Mouse (Mus musculus) layer of hippocampus, adult 11-12 months (tissue): ENCODE measurements at regions not wholly inside any gene's neighbourhood (a gene's known extent, or its start where the extent isn't known, plus 50 kb on each side); places are given as distances from the start of the nearest gene placed in this dataset.

ENCODE experiments used
- DNase-seq: peaks from one replicate; pipeline ENCODE4 v3.0.0; 2022; ENCODE audit warnings: low spot score

- DNase-seq = no peak
Observed at GRCm38 (mm10) chr11:112443890-112444289, 338.1 kb upstream of the Sox9 start.

- DNase-seq = no peak
Observed at GRCm38 (mm10) chr11:112449632-112450031, 332.4 kb upstream of the Sox9 start.

GRCm38 (mm10) chr11:112450227-112450626 is 331.8 kb upstream of the Sox9 start:
- DNase-seq = no peak

GRCm38 (mm10) chr11:112458075-112458474 is 323.9 kb upstream of the Sox9 start:
- DNase-seq = no peak

GRCm38 (mm10) chr11:112463121-112463520 is 318.9 kb upstream of the Sox9 start:
- DNase-seq = peak; percentile 10

- no peak for DNase-seq
Observed at GRCm38 (mm10) chr11:112464386-112464785, 317.6 kb upstream of the Sox9 start.

- DNase-seq = peak; percentile 54
Observed at GRCm38 (mm10) chr11:112470336-112470735, 311.7 kb upstream of the Sox9 start.

- no peak for DNase-seq
Observed at GRCm38 (mm10) chr11:112473237-112473636, 308.8 kb upstream of the Sox9 start.

- DNase-seq = no peak
Observed at GRCm38 (mm10) chr11:112473681-112474080, 308.3 kb upstream of the Sox9 start.

- no peak for DNase-seq
Observed at GRCm38 (mm10) chr11:112480360-112480759, 301.7 kb upstream of the Sox9 start.

- DNase-seq = peak; percentile 18
Observed at GRCm38 (mm10) chr11:112501781-112502180, 280.2 kb upstream of the Sox9 start.

- DNase-seq = no peak
Observed at GRCm38 (mm10) chr11:112519076-112519475, 262.9 kb upstream of the Sox9 start.

- DNase-seq = no peak
Observed at GRCm38 (mm10) chr11:112524983-112525382, 257.0 kb upstream of the Sox9 start.

- no peak for DNase-seq
Observed at GRCm38 (mm10) chr11:112542573-112542972, 239.5 kb upstream of the Sox9 start.

GRCm38 (mm10) chr11:112543473-112543872 is 238.6 kb upstream of the Sox9 start:
- no peak for DNase-seq

- DNase-seq = no peak
Observed at GRCm38 (mm10) chr11:112545231-112546010, 236.6 kb upstream of the Sox9 start.

GRCm38 (mm10) chr11:112546162-112546561 is 235.9 kb upstream of the Sox9 start:
- DNase-seq = no peak

GRCm38 (mm10) chr11:112552838-112553237 is 229.2 kb upstream of the Sox9 start:
- no peak for DNase-seq

- DNase-seq = no peak
Observed at GRCm38 (mm10) chr11:112563027-112563426, 219.0 kb upstream of the Sox9 start.

- DNase-seq = peak; percentile 51
Observed at GRCm38 (mm10) chr11:112564706-112565215, 217.3 kb upstream of the Sox9 start.

- no peak for DNase-seq
Observed at GRCm38 (mm10) chr11:112566071-112566470, 216.0 kb upstream of the Sox9 start.

- no peak for DNase-seq
Observed at GRCm38 (mm10) chr11:112587386-112587785, 194.6 kb upstream of the Sox9 start.

GRCm38 (mm10) chr11:112588088-112588487 is 193.9 kb upstream of the Sox9 start:
- no peak for DNase-seq

GRCm38 (mm10) chr11:112590214-112590613 is 191.8 kb upstream of the Sox9 start:
- no peak for DNase-seq
